ENCODE assay signal across 9 mouse cellular contexts in genomic region chr2:29649795-29650457, GRCm38 (mm10). TPM values are rescaled to one million over a fixed set of nuclear protein-coding genes. Genes with fewer than 3 reads are reported as not detected.
A peak's percentile ranks its signal among the peaks of the same experiment; 100 is the strongest.
DNase-seq lines count a peak whose midpoint lies in the region; ATAC-seq and TF ChIP-seq lines count a peak whose summit lies in the region.
"Had no signal": no experiment of that assay in that cellular context is flagged by ENCODE, and none has a peak within 500 bp of the region (broad histone marks: within the 10 kb centered on the region; RNA-seq: fewer than 3 reads in every experiment).

No protein-coding gene starts in this region.

- H3K27ac ChIP-seq in liver, adult 2 months (replicated peaks; ENCODE audit: insufficient read depth, low read depth, low read length) = peak overlapping the region; percentile 55
- H3K27ac ChIP-seq in liver, embryonic 11.5 days (ENCODE audit: low read depth, low read length) = no peak overlapping the region
- peak overlapping the region; percentile 76 for H3K27ac ChIP-seq in lung, postnatal 0 days (ENCODE audit: low read length)
- H3K27ac ChIP-seq: embryonic facial prominence, embryonic 13.5 days had no signal

- no peak overlapping the region for H3K4me2 ChIP-seq in liver, embryonic 11.5 days
- peak overlapping the region; percentile 11; the same call in 1 of the 2 replicates for H3K4me2 ChIP-seq in lung, postnatal 0 days (replicated peaks; ENCODE audit: low read depth, low read length)
- H3K4me2 ChIP-seq: embryonic facial prominence, embryonic 13.5 days had no signal

- peaks cover 55% of the 10 kb centered on the region for H3K79me2 ChIP-seq in liver, adult 2 months (ENCODE audit: control insufficient read depth, insufficient read depth, low read length)

- ATAC-seq in liver, embryonic 11.5 days (replicated peaks; ENCODE audit: low FRiP score) = no peak
- peak; percentile 72 for ATAC-seq in activated CD4-positive, CD25-positive, alpha-beta regulatory T cell, adult 4 months
- peak; percentile 68 for ATAC-seq in lung, postnatal 0 days

- H3K4me3 ChIP-seq in liver, adult 2 months (ENCODE audit: insufficient read depth, low read depth, low read length) = no peak overlapping the region
- no peak overlapping the region for H3K4me3 ChIP-seq in liver, embryonic 11.5 days (ENCODE audit: low read depth, low read length)
- no peak overlapping the region for H3K4me3 ChIP-seq in lung, postnatal 0 days (ENCODE audit: low read depth, low read length)
- H3K4me3 ChIP-seq: embryonic facial prominence, embryonic 13.5 days had no signal

- peaks cover 10% of the 10 kb centered on the region for H3K4me1 ChIP-seq in liver, adult 2 months (ENCODE audit: control insufficient read depth, insufficient read depth, low read length)
- peaks cover 3% of the 10 kb centered on the region; the same call in 1 of the 2 replicates for H3K4me1 ChIP-seq in liver, embryonic 11.5 days (replicated peaks; ENCODE audit: control insufficient read depth, insufficient read depth, low read length)
- 0 out of 2 replicates have a peak, but pooled peaks cover 3% of the 10 kb centered on the region for H3K4me1 ChIP-seq in lung, postnatal 0 days (ENCODE audit: insufficient read depth, low read depth, low read length)

- no peaks in the 10 kb centered on the region for H3K27me3 ChIP-seq in liver, adult 2 months (ENCODE audit: control insufficient read depth, insufficient read depth, low read length)
- H3K27me3 ChIP-seq in liver, embryonic 11.5 days (replicated peaks; ENCODE audit: control insufficient read depth, insufficient read depth, low read length) = no peaks in the 10 kb centered on the region
- H3K27me3 ChIP-seq in lung, postnatal 0 days (replicated peaks; ENCODE audit: insufficient read depth, low read length) = no peaks in the 10 kb centered on the region
- H3K27me3 ChIP-seq: embryonic facial prominence, embryonic 13.5 days had no signal

- no peaks in the 10 kb centered on the region for H3K9me3 ChIP-seq in liver, embryonic 11.5 days (ENCODE audit: control insufficient read depth, low read length)
- H3K9me3 ChIP-seq in lung, postnatal 0 days (ENCODE audit: low read length) = no peaks in the 10 kb centered on the region
- H3K9me3 ChIP-seq: embryonic facial prominence, embryonic 13.5 days had no signal

- 51% methylated on average over 10 of the region's 10 CpGs for WGBS in liver, adult 2 months
- 73% methylated on average over 10 of the region's 10 CpGs for WGBS in liver, embryonic 11.5 days
- WGBS in lung, postnatal 0 days = 57% methylated on average over 10 of the region's 10 CpGs

- TF ChIP-seq CTCF in liver, adult 2 months (IDR thresholded peaks at IDR 0.05; ENCODE audit: low read depth, low read length) = peak; percentile 41; the same call in 1 of the 2 replicates
- peak; percentile 79 for TF ChIP-seq CTCF in lung, postnatal 0 days (IDR thresholded peaks at IDR 0.05)

- no peaks in the 10 kb centered on the region for H3K36me3 ChIP-seq in liver, adult 2 months (ENCODE audit: control insufficient read depth, insufficient read depth, low read length)
- no peaks in the 10 kb centered on the region for H3K36me3 ChIP-seq in liver, embryonic 11.5 days (ENCODE audit: control insufficient read depth, insufficient read depth, low read length)
- H3K36me3 ChIP-seq in lung, postnatal 0 days (ENCODE audit: insufficient read depth, low read length) = no peaks in the 10 kb centered on the region

- TF ChIP-seq POLR2A in liver, adult 2 months (IDR thresholded peaks at IDR 0.05; ENCODE audit: extremely low read depth, insufficient read depth, low read length) = no peak

- peak; percentile 72 for DNase-seq in liver, adult 2 months (ENCODE audit: extremely low read depth, low read depth, low spot score)
- no peak for DNase-seq in liver, embryonic 11.5 days (ENCODE audit: low spot score)
- peak; percentile 83 for DNase-seq in induced T-regulatory cell, adult 2 months (ENCODE audit: low read depth)
- peak; percentile 74 for DNase-seq in lung, postnatal 0 days (ENCODE audit: low spot score)
- DNase-seq in testis, postnatal 14 days (ENCODE audit: low spot score) = no peak
- no peak for DNase-seq in testis, postnatal 10 days (ENCODE audit: low spot score)
- DNase-seq in urinary bladder, postnatal 36 days (ENCODE audit: low spot score in 2 of 2) = no peak

- no peak overlapping the region for H3K9ac ChIP-seq in liver, adult 2 months (ENCODE audit: low read depth, low read length)
- no peak overlapping the region for H3K9ac ChIP-seq in liver, embryonic 11.5 days (ENCODE audit: low read depth, low read length)
- H3K9ac ChIP-seq in lung, postnatal 0 days (replicated peaks; ENCODE audit: low read depth) = no peak overlapping the region
- H3K9ac ChIP-seq: embryonic facial prominence, embryonic 13.5 days had no signal

- TF ChIP-seq EP300 in lung, postnatal 0 days (IDR thresholded peaks at IDR 0.05) = no peak

RNA-seq across cellular contexts. Expression of gene Rapgef1, which starts 30.4 kb away (rescaled TPM):
- 11.8 and 16.8 TPM in 2 replicates for total RNA-seq in liver, adult 2 months (2014; rRNA removed)
- polyA plus RNA-seq in liver, adult 2 months (2012; rRNA removed) = 24.9 and 25.3 TPM in 2 replicates
- polyA plus RNA-seq in liver, embryonic 11.5 days (2014; fragmentation: Nextera tagmentation; extraction: Ambion mirVana) = 15.2 and 16.5 TPM in 2 replicates
- polyA plus RNA-seq in activated CD4-positive, CD25-positive, alpha-beta regulatory T cell, adult 4 months (2017; shearing (Covaris generic)) = 10 to 100 TPM; 21.9 to 24.0 TPM
- 10.6 and 11.4 TPM in 2 replicates for polyA plus RNA-seq in lung, postnatal 0 days (2015; fragmentation: Nextera tagmentation; extraction: Ambion mirVana)

Comparison
In these comparisons a context has a peak if more than half of its experiments do, and no peak if none do; other contexts are left out.
1. DNase-seq: peak in liver, adult 2 months (single experiment), induced T-regulatory cell, adult 2 months (single experiment) and lung, postnatal 0 days (single experiment); none in liver, embryonic 11.5 days (single experiment), testis, postnatal 14 days (single experiment), testis, postnatal 10 days (single experiment) and urinary bladder, postnatal 36 days (0 of 2).